Mouse (Mus musculus) B cell, adult (primary cell): Measurements from ENCODE around the gene R3hdm2. TPM values are rescaled to one million over a fixed set of nuclear protein-coding genes. Genes with fewer than 3 reads are reported as not detected.

ENCODE experiments used
- total RNA-seq: library from RNA; stranded (reverse); gene quantifications from 4 replicates; pipeline ENCODE4 v1.2.4, GENCODE M21; 2023; ENCODE audit not compliant: inconsistent age

The R3hdm2 gene
- 115 to 122 TPM (median 119 TPM) in 4 replicates for total RNA-seq

GRCm38 (mm10) chr10:127380251-127380691 lies at the start of gene R3hdm2:
R3hdm2 (plus strand) TSS chr10:127380327.

GRCm38 (mm10) chr10:127341891-127342639 lies 38.1 kb upstream of the R3hdm2 start, which contains the start of gene Gli1:
Gli1 (minus strand) TSS chr10:127341974.

GRCm38 (mm10) chr10:127353909-127354895 lies 25.9 kb upstream of the R3hdm2 start, which contains the start of gene Inhbe:
Inhbe (minus strand) TSS chr10:127354411.

GRCm38 (mm10) chr10:127369834-127370820 lies 10.0 kb upstream of the R3hdm2 start, which contains the start of gene Inhbc:
Inhbc (minus strand) TSS chr10:127370431.

GRCm38 (mm10) chr10:127500894-127501893 lies 121.1 kb downstream of the R3hdm2 start, which contains the start of gene Stac3:
Stac3 (plus strand) TSS chr10:127501686.

GRCm38 (mm10) chr10:127514764-127515163 lies 134.6 kb downstream of the R3hdm2 start, which contains the start of gene Ndufa4l2:
Ndufa4l2 (plus strand) TSS chr10:127514967.

GRCm38 (mm10) chr10:127522088-127522581 lies 142.0 kb downstream of the R3hdm2 start, which contains the start of gene Shmt2:
Shmt2 (minus strand) TSS chr10:127522444.

GRCm38 (mm10) chr10:127534036-127534928 lies 154.2 kb downstream of the R3hdm2 start, which contains the start of gene Nxph4:
Nxph4 (minus strand) TSS chr10:127534559.

Other genes starting within 250 kb of the R3hdm2 start
- gene B4galnt1, start 215.1 kb upstream of the R3hdm2 start, total RNA-seq = 441 to 475 TPM (median 457 TPM) in 4 replicates
- gene Slc26a10, start 199.7 kb upstream of the R3hdm2 start, total RNA-seq = not detected in 4 replicates
- 0.51 TPM in 1 of 4 replicates, not detected in the others for gene Arhgef25, start 190.2 kb upstream of the R3hdm2 start, total RNA-seq
- 65.6 to 71.2 TPM (median 67.8 TPM) in 4 replicates for gene Dtx3, start 184.6 kb upstream of the R3hdm2 start, total RNA-seq
- gene Pip4k2c, start 168.7 kb upstream of the R3hdm2 start, total RNA-seq = 54.6 to 62.2 TPM (median 61.4 TPM) in 4 replicates
- gene Kif5a, start 117.0 kb upstream of the R3hdm2 start, total RNA-seq = 0.29 to 0.54 TPM (median 0.32 TPM) in 3 of 4 replicates, not detected in the other
- gene Dctn2, start 114.0 kb upstream of the R3hdm2 start, total RNA-seq = 98.5 to 110 TPM (median 104 TPM) in 4 replicates
- gene Mbd6, start 91.3 kb upstream of the R3hdm2 start, total RNA-seq = 110 to 114 TPM (median 112 TPM) in 4 replicates
- 50.8 to 76.3 TPM (median 70.5 TPM) in 4 replicates for gene Mars, start 68.5 kb upstream of the R3hdm2 start, total RNA-seq
- 100 to 111 TPM (median 107 TPM) in 4 replicates for gene Arhgap9, start 58.4 kb upstream of the R3hdm2 start, total RNA-seq
- 0.13 TPM in 1 of 4 replicates, not detected in the others for gene Gli1, start 38.4 kb upstream of the R3hdm2 start, total RNA-seq
- not detected in 4 replicates for gene Inhbe, start 25.9 kb upstream of the R3hdm2 start, total RNA-seq
- not detected in 4 replicates for gene Inhbc, start 9.9 kb upstream of the R3hdm2 start, total RNA-seq
- 5.6 to 12.8 TPM (median 10.4 TPM) in 4 replicates for gene Stac3, start 121.4 kb downstream of the R3hdm2 start, total RNA-seq
- gene Ndufa4l2, start 134.6 kb downstream of the R3hdm2 start, total RNA-seq = not detected in 4 replicates
- 68.8 to 81.0 TPM (median 69.2 TPM) in 4 replicates for gene Shmt2, start 142.1 kb downstream of the R3hdm2 start, total RNA-seq
- gene Nxph4, start 154.2 kb downstream of the R3hdm2 start, total RNA-seq = not detected in 4 replicates
- gene Lrp1, start 240.8 kb downstream of the R3hdm2 start, total RNA-seq = 2.2 to 4.3 TPM (median 3.3 TPM) in 4 replicates